Mouse (Mus musculus): ENCODE results near the gene Jhy.

Gene Jhy

GRCm38 (mm10) chr9:40858461-40859160 is 105.3 kb downstream of the Jhy start:
- DNase-seq (ENCODE audit: low spot score in 2 of 2): no peak

- DNase-seq (ENCODE audit: low spot score in 2 of 2): no peak
Measured at GRCm38 (mm10) chr9:40851515-40851914, 112.4 kb downstream of the Jhy start.
